Mouse (Mus musculus): Measurements from ENCODE around the gene Clstn2. TPM values are rescaled to one million over a fixed set of nuclear protein-coding genes. Genes with fewer than 3 reads are reported as not detected.

Gene Clstn2
- polyA plus RNA-seq, 1 experiment from 2014 or later = 7.4 TPM

DNA sequence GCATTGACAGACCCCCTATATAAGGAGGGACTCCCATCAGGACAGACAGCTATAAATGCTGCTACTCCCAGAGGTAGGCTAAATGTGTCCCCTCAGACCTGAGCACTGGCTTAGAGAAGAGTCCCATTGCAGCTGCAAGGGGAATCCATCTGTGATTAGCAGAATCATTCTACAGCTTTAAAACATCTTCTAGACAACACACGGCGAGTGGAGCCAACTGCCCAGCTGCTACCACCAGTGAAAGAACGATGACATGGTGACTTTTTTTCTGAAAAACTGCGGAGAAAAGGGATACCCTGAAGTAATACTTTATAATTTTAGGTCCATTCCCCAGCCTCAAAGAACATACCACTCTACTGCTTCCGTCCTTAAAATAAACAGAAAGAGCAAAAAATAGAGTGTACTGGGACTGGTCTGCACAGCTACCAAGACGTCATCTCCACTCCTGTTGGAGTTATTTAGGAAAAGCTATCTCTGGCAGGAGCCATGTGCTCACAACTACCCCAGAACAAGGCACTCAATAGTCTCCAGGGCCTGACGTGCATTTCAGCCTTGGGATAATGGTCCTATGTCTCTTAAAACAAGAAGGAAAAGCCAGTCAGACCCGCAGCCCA lies 79.1 kb downstream of the Clstn2 start:
- POLR2A ChIA-PET = no interaction called here
- TF ChIP-seq CTCF (IDR thresholded peaks at IDR 0.05) = no peak
- no peak for DNase-seq (ENCODE audit: low read depth, low spot score)
- no peaks in the 10 kb centered on the region for H3K27me3 ChIP-seq
- in situ Hi-C loops (cut with MboI; ENCODE audit: low pct_unique_long_range_greater_than_20kb) = no loop called here
- CTCF ChIA-PET = no interaction called here
- ATAC-seq = no peak

DNA sequence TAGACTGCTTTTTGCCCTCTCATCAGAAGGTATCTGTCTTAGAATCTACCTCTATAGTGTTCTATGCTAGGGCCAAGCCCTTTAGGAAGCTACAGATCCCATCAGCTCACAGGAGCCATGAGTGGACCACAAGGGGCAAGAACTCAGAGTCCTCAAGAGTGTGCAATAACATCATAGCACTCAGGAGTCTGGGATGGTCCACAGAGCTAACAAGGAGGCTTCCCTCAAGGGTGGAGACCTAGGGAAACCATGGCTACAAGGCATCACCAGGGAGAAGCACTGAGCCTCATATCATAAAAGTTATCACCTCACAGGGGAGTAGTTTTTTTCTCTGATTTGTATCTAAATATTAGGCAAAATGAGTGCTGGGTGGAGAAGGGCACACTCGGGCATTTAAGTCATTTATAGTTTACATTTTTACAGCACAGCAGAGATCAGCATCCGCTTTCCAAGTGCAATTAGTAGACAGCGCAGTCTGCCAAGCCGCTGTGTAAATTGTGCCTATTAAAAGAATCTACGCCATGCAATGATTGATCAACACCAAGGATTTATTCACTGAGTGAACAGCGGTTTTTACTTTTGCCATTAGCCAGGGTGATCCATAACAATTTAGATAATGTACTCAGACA lies 82.5 kb downstream of the Clstn2 start:
- ATAC-seq = no peak
- DNase-seq (ENCODE audit: low read depth, low spot score) = no peak
- ChIA-PET POLR2A (no interaction called here), CTCF (no interaction called here)
- H3K27me3 ChIP-seq = no peaks in the 10 kb centered on the region
- no peak for TF ChIP-seq CTCF (IDR thresholded peaks at IDR 0.05)
- in situ Hi-C loops (cut with MboI; ENCODE audit: low pct_unique_long_range_greater_than_20kb) = no loop called here

DNA sequence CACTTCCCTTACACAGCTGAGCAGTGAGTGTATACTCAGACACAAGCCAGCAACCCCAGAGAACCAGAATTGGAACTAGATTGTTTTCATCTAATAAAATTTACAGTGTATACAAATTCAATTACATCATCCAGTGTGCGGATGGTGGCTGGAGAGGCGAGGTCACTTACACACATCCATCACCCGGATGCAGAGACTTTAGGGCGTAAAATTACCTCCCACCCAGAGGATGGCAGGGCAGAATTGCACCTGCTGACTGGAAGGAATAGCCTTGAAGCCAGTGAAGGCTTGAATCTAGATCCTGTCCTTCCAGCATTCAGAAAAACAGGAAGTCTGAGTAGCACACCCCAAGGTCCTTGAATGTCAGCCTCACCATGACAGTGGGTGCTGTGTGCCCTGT lies 113.7 kb downstream of the Clstn2 start:
- ATAC-seq (no peak), DNase-seq (ENCODE audit: low read depth, low spot score) (no peak)
- TF ChIP-seq CTCF (IDR thresholded peaks at IDR 0.05) = no peak
- in situ Hi-C loops (cut with MboI; ENCODE audit: low pct_unique_long_range_greater_than_20kb) = no loop called here
- H3K27me3 ChIP-seq = peaks cover 5% of the 10 kb centered on the region
- ChIA-PET POLR2A (no interaction called here), CTCF (no interaction called here)

DNA sequence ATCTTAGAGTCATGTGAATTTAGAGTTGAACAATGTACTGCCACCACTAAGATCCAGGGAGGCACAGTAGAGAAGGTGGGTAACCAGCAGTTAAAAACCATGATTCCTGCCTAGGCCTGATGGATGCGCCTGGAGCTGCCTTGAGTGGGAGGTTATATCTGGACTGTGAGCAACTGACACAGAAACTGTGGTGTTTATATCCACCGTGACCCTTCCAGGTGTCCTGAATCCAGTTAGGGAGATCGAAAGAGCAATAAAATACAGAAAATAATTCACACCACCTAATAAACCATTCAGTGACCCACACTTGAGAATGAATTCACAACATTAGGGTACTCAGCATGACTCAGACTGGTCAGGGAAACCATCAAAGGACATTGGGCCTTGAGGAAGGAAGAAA lies 141.6 kb downstream of the Clstn2 start:
- CTCF ChIA-PET = interaction anchor here (0.7 to 1.7 kb wide), 3 partner anchors 14 to 645 kb away, joined by 3 read pairs; no protein-coding TSS in a partner anchor
- POLR2A ChIA-PET = no interaction called here
- DNase-seq (ENCODE audit: low read depth, low spot score) (no peak), ATAC-seq (no peak)
- no peak for TF ChIP-seq CTCF (IDR thresholded peaks at IDR 0.05)
- no peaks in the 10 kb centered on the region for H3K27me3 ChIP-seq
- in situ Hi-C loops (cut with MboI; ENCODE audit: low pct_unique_long_range_greater_than_20kb) = no loop called here

DNA sequence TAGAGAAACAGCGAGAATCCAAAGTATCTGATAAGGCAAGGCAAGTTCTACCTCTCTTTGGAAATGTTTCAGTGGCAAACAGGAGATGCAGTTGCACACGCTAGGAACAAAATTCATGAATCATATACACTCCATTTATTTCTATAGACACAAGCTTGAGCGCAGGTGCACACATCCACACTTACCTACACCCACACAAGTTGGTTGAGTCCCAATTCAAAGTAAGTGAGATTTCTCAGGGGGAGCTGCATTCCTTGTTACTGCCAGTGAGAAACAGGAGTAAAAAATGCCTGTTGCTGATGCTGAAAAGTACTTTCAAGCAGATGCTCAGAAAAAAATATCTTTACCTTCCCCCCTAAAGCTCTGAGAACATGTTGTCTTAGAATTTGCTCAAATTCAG lies 149.6 kb downstream of the Clstn2 start:
- CTCF ChIA-PET = no interaction called here
- POLR2A ChIA-PET = no interaction called here
- in situ Hi-C loops (cut with MboI; ENCODE audit: low pct_unique_long_range_greater_than_20kb) = no loop called here

DNA sequence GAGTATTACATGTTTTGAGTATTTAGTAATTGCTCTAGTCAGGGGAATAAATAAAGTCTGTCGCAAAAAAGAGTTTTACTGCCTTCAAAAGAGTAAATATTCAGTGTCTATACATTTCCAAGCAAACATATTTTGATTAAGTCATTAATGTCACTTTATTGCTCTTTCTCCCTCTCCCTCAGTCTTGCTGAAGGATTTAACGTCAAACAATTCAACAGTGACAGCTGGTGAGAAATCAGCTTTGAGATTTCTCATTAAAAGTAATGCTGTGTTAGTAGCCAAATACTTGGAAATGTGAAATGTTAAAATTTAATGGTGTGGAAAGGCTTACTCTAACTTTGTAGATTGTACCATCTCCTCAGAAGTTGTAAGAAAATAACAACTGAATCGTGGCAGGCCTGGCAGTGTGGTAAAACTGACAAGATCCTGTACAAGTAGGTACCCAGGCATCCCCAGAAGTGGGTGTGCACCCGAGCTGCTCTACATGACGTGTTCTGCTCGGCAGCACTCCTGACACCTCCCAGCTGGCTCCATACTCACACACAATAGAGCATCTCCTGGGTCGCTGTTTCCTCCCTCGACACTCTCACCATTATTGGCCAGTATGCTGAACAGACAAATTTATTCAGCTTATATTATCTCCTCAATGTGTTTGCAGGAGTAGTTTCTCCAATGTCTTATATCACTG lies 165.8 kb downstream of the Clstn2 start:
- POLR2A ChIA-PET = no interaction called here
- no peak for TF ChIP-seq CTCF (IDR thresholded peaks at IDR 0.05)
- CTCF ChIA-PET = no interaction called here
- H3K27me3 ChIP-seq = no peaks in the 10 kb centered on the region
- no peak for DNase-seq (ENCODE audit: low read depth, low spot score)
- no peak for ATAC-seq
- in situ Hi-C loops (cut with MboI; ENCODE audit: low pct_unique_long_range_greater_than_20kb) = no loop called here

More for the DNA sequence above, 149.6 kb downstream of the Clstn2 start:
- H3K27me3 ChIP-seq = no peaks in the 10 kb centered on the region
- ATAC-seq = no peak
- no peak for TF ChIP-seq CTCF (IDR thresholded peaks at IDR 0.05)
- no peak for DNase-seq (ENCODE audit: low read depth, low spot score)

DNA sequence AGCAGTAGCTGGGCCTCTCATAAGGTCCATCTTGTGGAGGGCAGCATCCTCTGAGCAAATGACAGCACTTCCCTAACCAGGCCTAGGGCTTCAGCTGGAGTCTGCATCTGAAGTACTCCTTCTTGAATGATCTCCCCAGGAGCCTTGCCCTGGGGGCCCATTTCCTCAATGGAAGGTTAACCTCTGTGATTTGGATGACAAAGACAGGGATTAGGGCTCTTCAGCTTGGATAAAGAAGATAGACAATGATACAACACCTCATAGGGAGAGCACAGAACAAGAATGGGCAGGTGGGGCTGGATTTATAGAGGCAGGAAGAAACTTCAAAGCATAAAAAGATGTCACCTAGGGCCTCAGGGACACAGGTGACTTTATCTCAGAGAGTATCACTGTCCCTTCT lies 180.1 kb downstream of the Clstn2 start:
- in situ Hi-C loops (cut with MboI; ENCODE audit: low pct_unique_long_range_greater_than_20kb) = no loop called here
- no peak for ATAC-seq

DNA sequence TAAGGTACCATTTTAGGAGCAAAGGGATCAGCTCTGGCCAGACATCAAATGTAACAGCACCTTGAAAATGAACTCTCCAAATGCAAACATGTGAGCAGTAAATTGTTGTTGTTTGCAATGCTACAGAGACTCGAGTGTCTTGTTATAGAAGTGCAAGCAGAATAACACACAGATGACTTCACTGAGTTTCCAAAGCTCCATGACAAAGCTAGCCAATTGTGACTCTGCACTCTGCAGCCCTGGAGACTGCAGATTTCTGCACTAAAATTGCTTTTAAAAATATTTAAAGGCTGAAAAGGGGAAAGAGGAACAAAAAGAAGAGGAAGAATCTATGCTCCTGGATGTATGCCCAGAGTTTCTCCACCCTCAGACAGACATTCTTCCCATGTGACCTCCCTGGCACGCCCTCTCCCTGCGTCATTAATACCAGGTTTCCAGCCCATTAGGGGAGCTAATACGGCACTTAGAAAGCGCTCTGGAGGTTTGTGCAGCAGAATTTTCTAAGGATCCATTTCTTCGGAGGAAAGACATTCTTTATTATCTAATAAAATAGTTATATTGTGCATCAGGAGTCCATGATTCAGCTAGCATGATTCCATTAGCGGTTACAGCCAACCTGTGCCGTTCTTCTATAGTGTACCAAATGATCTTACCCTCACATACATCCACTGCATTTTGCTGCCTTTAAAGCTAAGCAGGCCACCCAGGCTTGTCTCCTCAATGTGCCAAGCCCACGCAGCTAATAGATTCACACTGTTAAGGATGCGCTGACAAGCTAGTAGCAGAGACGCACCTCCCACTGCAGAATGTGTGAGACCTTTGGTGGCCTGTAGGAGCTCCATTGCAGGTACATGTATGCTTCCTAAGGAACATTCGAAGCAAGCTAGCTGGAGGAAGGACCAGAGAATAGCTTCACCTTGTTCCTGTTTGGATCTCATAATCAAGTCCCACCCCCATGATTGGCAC lies 184.8 kb downstream of the Clstn2 start:
- TF ChIP-seq CTCF (IDR thresholded peaks at IDR 0.05) = no peak
- ATAC-seq (no peak), DNase-seq (ENCODE audit: low read depth, low spot score) (no peak)
- no peaks in the 10 kb centered on the region for H3K27me3 ChIP-seq
- in situ Hi-C loops (cut with MboI; ENCODE audit: low pct_unique_long_range_greater_than_20kb) = no loop called here
- POLR2A ChIA-PET = no interaction called here
- CTCF ChIA-PET = interaction anchor here (1.2 kb wide), 1 partner anchor 9 kb away, joined by 3 read pairs; no protein-coding TSS in a partner anchor

More for the DNA sequence above, 180.1 kb downstream of the Clstn2 start:
- no peak for TF ChIP-seq CTCF (IDR thresholded peaks at IDR 0.05)
- ChIA-PET CTCF (no interaction called here), POLR2A (no interaction called here)
- DNase-seq (ENCODE audit: low read depth, low spot score) = no peak
- peaks cover 3% of the 10 kb centered on the region for H3K27me3 ChIP-seq

DNA sequence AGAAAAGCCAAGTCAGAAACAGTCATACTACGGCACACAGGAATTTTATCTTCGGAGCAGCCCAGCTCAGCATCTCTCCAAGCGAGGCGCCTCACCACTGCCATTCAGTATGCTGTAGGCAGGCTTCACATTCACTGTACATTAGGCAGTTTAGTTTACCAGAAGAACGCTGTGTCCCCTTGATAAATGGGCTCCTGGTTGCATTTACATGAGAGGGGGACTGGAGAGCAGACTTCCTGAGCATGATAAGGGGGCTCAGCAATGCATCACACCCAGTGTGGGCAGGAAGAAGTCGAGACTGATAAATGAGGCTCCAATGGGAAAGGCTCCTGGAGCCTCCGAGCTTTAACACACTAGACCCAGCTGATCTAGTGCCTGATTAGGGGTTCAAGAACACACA lies 190.9 kb downstream of the Clstn2 start:
- CTCF ChIA-PET = no interaction called here
- no peak for ATAC-seq
- no peak for TF ChIP-seq CTCF (IDR thresholded peaks at IDR 0.05)
- no peaks in the 10 kb centered on the region for H3K27me3 ChIP-seq
- POLR2A ChIA-PET = no interaction called here
- in situ Hi-C loops (cut with MboI; ENCODE audit: low pct_unique_long_range_greater_than_20kb) = no loop called here
- DNase-seq (ENCODE audit: low read depth, low spot score) = no peak

DNA sequence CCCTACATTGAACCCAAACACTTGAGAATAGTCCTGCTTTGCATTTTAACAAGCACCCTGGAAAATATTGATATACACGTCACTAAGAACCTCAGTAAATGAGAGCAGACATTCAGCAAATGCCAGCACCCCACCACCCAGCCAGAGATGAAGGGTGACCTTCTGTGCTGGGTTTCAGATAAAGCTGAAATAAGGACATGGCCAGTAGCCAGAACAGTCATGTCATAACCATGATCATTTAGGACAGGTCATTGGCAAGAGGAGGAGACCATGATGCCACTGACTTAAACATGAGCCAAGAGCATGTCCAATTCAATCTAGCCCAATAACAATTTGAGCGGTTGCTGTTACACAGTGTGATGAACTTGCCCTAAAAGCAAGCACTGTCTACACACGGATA lies 201.8 kb downstream of the Clstn2 start:
- ATAC-seq = no peak
- in situ Hi-C loops (cut with MboI; ENCODE audit: low pct_unique_long_range_greater_than_20kb) = no loop called here
- H3K27me3 ChIP-seq = no peaks in the 10 kb centered on the region
- no peak for DNase-seq (ENCODE audit: low read depth, low spot score)
- ChIA-PET CTCF (no interaction called here), POLR2A (no interaction called here)
- no peak for TF ChIP-seq CTCF (IDR thresholded peaks at IDR 0.05)

Data from Patski (cell line).